Mouse (Mus musculus): ENCODE results near the gene Zfp619. TPM values are rescaled to one million over a fixed set of nuclear protein-coding genes. Genes with fewer than 3 reads are reported as not detected.
A peak's percentile ranks its signal among the peaks of the same experiment; 100 is the strongest.
"Not testable (repeated sequence)": the region's sequence is repeated elsewhere in the genome, so short reads cannot be mapped to it uniquely, and the experiment has no call there.

The Zfp619 gene
- polyA plus RNA-seq, 1 experiment, result not detected

- H3K27me3 ChIP-seq (ENCODE audit: control insufficient read depth), result peaks cover 9% of the 10 kb centered on the region
- peaks cover 6% of the 10 kb centered on the region for H3K4me1 ChIP-seq (ENCODE audit: control insufficient read depth)
- H3K4me3 ChIP-seq (replicated peaks), result no peak overlapping the region
- TF ChIP-seq TAL1 (IDR thresholded peaks at IDR 0.05; ENCODE audit: low read length), result no peak
- no peak for TF ChIP-seq GATA1 (IDR thresholded peaks at IDR 0.05; ENCODE audit: low read length)
- H3K36me3 ChIP-seq (ENCODE audit: control insufficient read depth), result no peaks in the 10 kb centered on the region
- no peaks in the 10 kb centered on the region for H3K9me3 ChIP-seq (ENCODE audit: control insufficient read depth, low read length)
Measured at GRCm38 (mm10) chr7:39543151-39543550, 25.6 kb downstream of the Zfp619 start.

GRCm38 (mm10) chr7:39544242-39545111 is 26.9 kb downstream of the Zfp619 start:
- H3K27me3 ChIP-seq (ENCODE audit: control insufficient read depth), result peaks cover 9% of the 10 kb centered on the region
- H3K9me3 ChIP-seq (ENCODE audit: control insufficient read depth, low read length), result no peaks in the 10 kb centered on the region
- TF ChIP-seq TAL1 (IDR thresholded peaks at IDR 0.05; ENCODE audit: low read length) (no peak), GATA1 (IDR thresholded peaks at IDR 0.05; ENCODE audit: low read length) (no peak)
- peak overlapping the region; percentile 57 for H3K4me3 ChIP-seq (replicated peaks)
- no peaks in the 10 kb centered on the region for H3K36me3 ChIP-seq (ENCODE audit: control insufficient read depth)
- peaks cover 6% of the 10 kb centered on the region for H3K4me1 ChIP-seq (ENCODE audit: control insufficient read depth)

GRCm38 (mm10) chr7:39545134-39545533 is 27.6 kb downstream of the Zfp619 start:
- Histone ChIP-seq H3K36me3 (ENCODE audit: control insufficient read depth) (no peaks in the 10 kb centered on the region), H3K4me1 (ENCODE audit: control insufficient read depth) (peaks cover 6% of the 10 kb centered on the region), H3K4me3 (replicated peaks) (peak overlapping the region; percentile 57), H3K9me3 (ENCODE audit: control insufficient read depth, low read length) (no peaks in the 10 kb centered on the region), H3K27me3 (ENCODE audit: control insufficient read depth) (peaks cover 9% of the 10 kb centered on the region)
- no peak for TF ChIP-seq TAL1 (IDR thresholded peaks at IDR 0.05; ENCODE audit: low read length)
- TF ChIP-seq GATA1 (IDR thresholded peaks at IDR 0.05; ENCODE audit: low read length), result no peak

GRCm38 (mm10) chr7:39549336-39549735 is 31.8 kb downstream of the Zfp619 start:
- Histone ChIP-seq H3K9me3 (ENCODE audit: control insufficient read depth, low read length) (no peaks in the 10 kb centered on the region), H3K4me3 (replicated peaks) (no peak overlapping the region), H3K4me1 (ENCODE audit: control insufficient read depth) (peaks cover 14% of the 10 kb centered on the region), H3K27me3 (ENCODE audit: control insufficient read depth) (peaks cover 7% of the 10 kb centered on the region), H3K36me3 (ENCODE audit: control insufficient read depth) (no peaks in the 10 kb centered on the region)
- TF ChIP-seq TAL1 (IDR thresholded peaks at IDR 0.05; ENCODE audit: low read length), result no peak
- no peak for TF ChIP-seq GATA1 (IDR thresholded peaks at IDR 0.05; ENCODE audit: low read length)

GRCm38 (mm10) chr7:39551976-39552891 is 34.7 kb downstream of the Zfp619 start:
- Histone ChIP-seq H3K27me3 (ENCODE audit: control insufficient read depth) (no peaks in the 10 kb centered on the region), H3K4me3 (replicated peaks) (peak overlapping the region; percentile 84), H3K36me3 (ENCODE audit: control insufficient read depth) (peaks cover 7% of the 10 kb centered on the region; the same call in 1 of the 2 replicates), H3K4me1 (ENCODE audit: control insufficient read depth) (peaks cover 9% of the 10 kb centered on the region), H3K9me3 (ENCODE audit: control insufficient read depth, low read length) (no peaks in the 10 kb centered on the region)
- TF ChIP-seq GATA1 (IDR thresholded peaks at IDR 0.05; ENCODE audit: low read length) (no peak), TAL1 (IDR thresholded peaks at IDR 0.05; ENCODE audit: low read length) (no peak)

- Histone ChIP-seq H3K27me3 (ENCODE audit: control insufficient read depth) (no peaks in the 10 kb centered on the region), H3K4me3 (replicated peaks) (peak overlapping the region; percentile 84), H3K9me3 (ENCODE audit: control insufficient read depth, low read length) (no peaks in the 10 kb centered on the region), H3K36me3 (ENCODE audit: control insufficient read depth) (peaks cover 7% of the 10 kb centered on the region; the same call in 1 of the 2 replicates), H3K4me1 (ENCODE audit: control insufficient read depth) (peaks cover 9% of the 10 kb centered on the region)
- no peak for TF ChIP-seq TAL1 (IDR thresholded peaks at IDR 0.05; ENCODE audit: low read length)
Measured at GRCm38 (mm10) chr7:39552993-39553392, 35.4 kb downstream of the Zfp619 start.

- Histone ChIP-seq H3K9me3 (ENCODE audit: control insufficient read depth, low read length) (no peaks in the 10 kb centered on the region), H3K36me3 (ENCODE audit: control insufficient read depth) (peaks cover 7% of the 10 kb centered on the region; the same call in 1 of the 2 replicates), H3K4me3 (replicated peaks) (peak overlapping the region; percentile 84), H3K4me1 (ENCODE audit: control insufficient read depth) (peaks cover 9% of the 10 kb centered on the region), H3K27me3 (ENCODE audit: control insufficient read depth) (no peaks in the 10 kb centered on the region)
- TF ChIP-seq TAL1 (IDR thresholded peaks at IDR 0.05; ENCODE audit: low read length) (no peak), GATA1 (IDR thresholded peaks at IDR 0.05; ENCODE audit: low read length) (no peak)
Measured at GRCm38 (mm10) chr7:39553871-39554270, 36.3 kb downstream of the Zfp619 start.

GRCm38 (mm10) chr7:39580066-39580465 is 62.5 kb downstream of the Zfp619 start:
- Histone ChIP-seq H3K27me3 (ENCODE audit: control insufficient read depth) (no peaks in the 10 kb centered on the region), H3K4me1 (ENCODE audit: control insufficient read depth) (no peaks in the 10 kb centered on the region), H3K9me3 (ENCODE audit: control insufficient read depth, low read length) (no peaks in the 10 kb centered on the region), H3K36me3 (ENCODE audit: control insufficient read depth) (no peaks in the 10 kb centered on the region), H3K4me3 (replicated peaks) (no peak overlapping the region)
- TF ChIP-seq GATA1 (IDR thresholded peaks at IDR 0.05; ENCODE audit: low read length) (no peak), TAL1 (IDR thresholded peaks at IDR 0.05; ENCODE audit: low read length) (no peak)

GRCm38 (mm10) chr7:39580601-39581000 is 63.0 kb downstream of the Zfp619 start:
- no peaks in the 10 kb centered on the region for H3K36me3 ChIP-seq (ENCODE audit: control insufficient read depth)
- TF ChIP-seq GATA1 (IDR thresholded peaks at IDR 0.05; ENCODE audit: low read length) (no peak), TAL1 (IDR thresholded peaks at IDR 0.05; ENCODE audit: low read length) (no peak)

GRCm38 (mm10) chr7:39586834-39587233 is 69.3 kb downstream of the Zfp619 start:
- H3K36me3 ChIP-seq (ENCODE audit: control insufficient read depth); H3K4me3 ChIP-seq (replicated peaks); H3K27me3 ChIP-seq (ENCODE audit: control insufficient read depth); H3K4me1 ChIP-seq (ENCODE audit: control insufficient read depth); H3K9me3 ChIP-seq (ENCODE audit: control insufficient read depth, low read length): not testable (repeated sequence)

More at GRCm38 (mm10) chr7:39580601-39581000, 63.0 kb downstream of the Zfp619 start:
- Histone ChIP-seq H3K4me1 (ENCODE audit: control insufficient read depth) (no peaks in the 10 kb centered on the region), H3K4me3 (replicated peaks) (no peak overlapping the region), H3K27me3 (ENCODE audit: control insufficient read depth) (no peaks in the 10 kb centered on the region), H3K9me3 (ENCODE audit: control insufficient read depth, low read length) (no peaks in the 10 kb centered on the region)

Measured in erythroblast, embryonic 14.5 days (primary cell).